ENCODE assay signal across 9 mouse cellular contexts in genomic region chr10:18816560-18816959, GRCm38 (mm10). TPM values are rescaled to one million over a fixed set of nuclear protein-coding genes. Genes with fewer than 3 reads are reported as not detected.
DNase-seq lines count a peak whose midpoint lies in the region; ATAC-seq lines count a peak whose summit lies in the region.
"Had no signal": no experiment of that assay in that cellular context is flagged by ENCODE, and none has a peak within 500 bp of the region (broad histone marks: within the 10 kb centered on the region; RNA-seq: fewer than 3 reads in every experiment).

No protein-coding gene starts in this region.

- no peaks in the 10 kb centered on the region for H3K4me1 ChIP-seq in intestine, embryonic 15.5 days (replicated peaks)

- no peaks in the 10 kb centered on the region for H3K27me3 ChIP-seq in intestine, embryonic 15.5 days (replicated peaks)

- H3K9me3 ChIP-seq in intestine, embryonic 15.5 days = no peaks in the 10 kb centered on the region

- no peak overlapping the region for H3K4me3 ChIP-seq in intestine, embryonic 15.5 days (replicated peaks)

- no peaks in the 10 kb centered on the region for H3K36me3 ChIP-seq in intestine, embryonic 15.5 days

- H3K27ac ChIP-seq in intestine, embryonic 15.5 days = no peak overlapping the region

- DNase-seq in gastrocnemius, adult 18-20 months (ENCODE audit: low spot score) = peak; percentile 39
- no peak for DNase-seq in gastrocnemius, adult 8-10 months (ENCODE audit: low spot score in 2 of 2)
- DNase-seq in cerebellum, adult 18-20 months = peak; percentile 9 to 39
- peak; percentile 43 to 67 for DNase-seq in gastrocnemius, postnatal 4 days (ENCODE audit: low spot score in 2 of 2)
- peak; percentile 66 for DNase-seq in lung, postnatal 10 days
- no peak for DNase-seq in thymus, adult 18-20 months
- DNase-seq in thymus, postnatal 36 days = no peak

- ATAC-seq in intestine, embryonic 15.5 days = peak; percentile 82

- WGBS in intestine, embryonic 15.5 days = 39% methylated on average over 5 of the region's 5 CpGs

- no peak overlapping the region for H3K4me2 ChIP-seq in intestine, embryonic 15.5 days (replicated peaks)

- H3K9ac ChIP-seq in intestine, embryonic 15.5 days = no peak overlapping the region

RNA-seq across cellular contexts. Expression of gene Perp, which starts 28.3 kb away (rescaled TPM):
- total RNA-seq in gastrocnemius, adult 18-20 months (2021) = 1 to 10 TPM; 1.5 to 1.6 TPM
- total RNA-seq in gastrocnemius, adult 8-10 months (2022) = 1 to 10 TPM; 1.1 to 2.6 (median 1.5) TPM
- 1 to 10 TPM; 1.2 to 2.1 TPM for total RNA-seq in gastrocnemius, postnatal 4 days (2021)
- polyA plus RNA-seq in intestine, embryonic 15.5 days (2015; fragmentation: Nextera tagmentation; extraction: Ambion mirVana) = 47.6 and 48.4 TPM in 2 replicates

RNA-seq across cellular contexts. Expression of gene Gm4922, which starts 30.0 kb away (rescaled TPM):
- total RNA-seq in gastrocnemius, adult 18-20 months (2021) = not detected
- not detected for total RNA-seq in gastrocnemius, adult 8-10 months (2022)
- not detected for total RNA-seq in gastrocnemius, postnatal 4 days (2021)
- 0.08 and 0.11 TPM in 2 replicates for polyA plus RNA-seq in intestine, embryonic 15.5 days (2015; fragmentation: Nextera tagmentation; extraction: Ambion mirVana)
- total RNA-seq: common myeloid progenitor, adult 5-6 weeks had no signal

Comparison
In these comparisons a context has a peak if more than half of its experiments do, and no peak if none do; other contexts are left out.
1. DNase-seq: peak in gastrocnemius, adult 18-20 months (single experiment), cerebellum, adult 18-20 months (2 of 2), gastrocnemius, postnatal 4 days (2 of 2) and lung, postnatal 10 days (single experiment); none in gastrocnemius, adult 8-10 months (0 of 2), thymus, adult 18-20 months (0 of 2) and thymus, postnatal 36 days (0 of 2).